ENCODE assay signal across 9 mouse cellular contexts in the genomic region with DNA sequence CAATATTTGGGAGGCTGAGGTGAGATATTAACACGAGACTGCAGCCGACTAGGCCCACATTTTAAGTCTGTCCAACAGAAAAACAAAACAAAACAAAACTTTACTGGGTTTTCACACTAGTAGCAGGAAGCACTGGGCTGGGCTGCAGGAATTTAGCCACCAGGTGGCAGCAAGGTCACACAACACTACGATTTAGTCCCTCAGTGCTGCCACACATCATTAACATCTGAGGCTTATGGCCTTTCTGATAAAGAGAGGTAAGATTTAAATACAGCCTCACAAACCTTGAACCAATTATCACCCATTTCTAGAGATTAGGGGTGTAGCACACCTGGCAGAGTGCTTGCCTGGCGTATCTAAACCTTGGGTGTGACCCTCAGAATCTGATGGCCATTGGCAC. TPM values are rescaled to one million over a fixed set of nuclear protein-coding genes. Genes with fewer than 3 reads are reported as not detected.
A peak's percentile ranks its signal among the peaks of the same experiment; 100 is the strongest.
DNase-seq lines count a peak whose midpoint lies in the region; ATAC-seq and TF ChIP-seq lines count a peak whose summit lies in the region.
"Had no signal": no experiment of that assay in that cellular context is flagged by ENCODE, and none has a peak within 500 bp of the region (broad histone marks: within the 10 kb centered on the region; RNA-seq: fewer than 3 reads in every experiment).

No protein-coding gene starts in this region.

- H3K27ac ChIP-seq in heart, embryonic 11.5 days (ENCODE audit: low read depth, low read length) = no peak overlapping the region
- peak overlapping the region; percentile 1; the same call in 1 of the 2 replicates for H3K27ac ChIP-seq in bone marrow macrophage, adult 2 months (ENCODE audit: insufficient read depth, low read depth, low read length)
- no peak overlapping the region for H3K27ac ChIP-seq in hindbrain, embryonic 12.5 days
- no peak overlapping the region for H3K27ac ChIP-seq in spleen, adult 2 months (ENCODE audit: insufficient read depth, low read length)

- no peaks in the 10 kb centered on the region for H3K27me3 ChIP-seq in heart, embryonic 11.5 days (ENCODE audit: control insufficient read depth, insufficient read depth, low read length)
- H3K27me3 ChIP-seq in erythroblast, embryonic 14.5 days (ENCODE audit: control insufficient read depth) = no peaks in the 10 kb centered on the region
- H3K27me3 ChIP-seq in hindbrain, embryonic 12.5 days = no peaks in the 10 kb centered on the region
- H3K27me3 ChIP-seq in spleen, adult 2 months (ENCODE audit: control insufficient read depth, insufficient read depth, low read length) = no peaks in the 10 kb centered on the region

- 8% methylated on average over 4 of the region's 4 CpGs for WGBS in heart, embryonic 11.5 days (ENCODE audit: insufficient replicate concordance)
- WGBS in hindbrain, embryonic 12.5 days = 18% methylated on average over 4 of the region's 4 CpGs
- WGBS in spleen, adult 2 months = 13% methylated on average over 4 of the region's 4 CpGs

- peak; percentile 75 to 86 for DNase-seq in heart, adult 18-20 months
- peak; percentile 69 to 83 for DNase-seq in left cerebral cortex, postnatal 14 days (ENCODE audit: low spot score in 2 of 2)
- DNase-seq in spleen, adult 2 months (ENCODE audit: low read depth in 1 of 2, low spot score in 2 of 2) = peak; percentile 70 to 78

- ATAC-seq in heart, embryonic 11.5 days (replicated peaks; ENCODE audit: insufficient number of reproducible peaks, low FRiP score, low TSS enrichment) = no peak
- ATAC-seq in hindbrain, embryonic 12.5 days (ENCODE audit: low FRiP score) = peak; percentile 38; the same call in 1 of the 2 replicates
- peak; percentile 72 for ATAC-seq in megakaryocyte progenitor cell, adult 5-6 weeks (replicated peaks; ENCODE audit: poor library complexity)

- no peak overlapping the region for H3K9ac ChIP-seq in heart, embryonic 11.5 days (ENCODE audit: low read depth, low read length)
- no peak overlapping the region for H3K9ac ChIP-seq in hindbrain, embryonic 12.5 days

- H3K4me2 ChIP-seq in heart, embryonic 11.5 days = no peak overlapping the region; the same call in 1 of the 2 replicates
- no peak overlapping the region for H3K4me2 ChIP-seq in hindbrain, embryonic 12.5 days (replicated peaks)

- TF ChIP-seq POLR2A in bone marrow macrophage, adult 2 months (IDR thresholded peaks at IDR 0.05; ENCODE audit: borderline replicate concordance, low read depth, low read length) = no peak
- no peak for TF ChIP-seq POLR2A in spleen, adult 2 months (IDR thresholded peaks at IDR 0.05; ENCODE audit: low read depth, low read length)

- peaks cover 27% of the 10 kb centered on the region for H3K4me1 ChIP-seq in heart, embryonic 11.5 days (ENCODE audit: control insufficient read depth, insufficient read depth, low read length)
- peaks cover 17% of the 10 kb centered on the region for H3K4me1 ChIP-seq in bone marrow macrophage, adult 2 months (ENCODE audit: control insufficient read depth, insufficient read depth, low read length)
- H3K4me1 ChIP-seq in erythroblast, embryonic 14.5 days (ENCODE audit: control insufficient read depth) = peaks cover 87% of the 10 kb centered on the region
- peaks cover 21% of the 10 kb centered on the region for H3K4me1 ChIP-seq in hindbrain, embryonic 12.5 days
- H3K4me1 ChIP-seq in spleen, adult 2 months (ENCODE audit: control insufficient read depth, insufficient read depth, insufficient read length) = peaks cover 2% of the 10 kb centered on the region; the same call in 1 of the 2 replicates

- peak; percentile 81 for TF ChIP-seq CTCF in bone marrow macrophage, adult 2 months (IDR thresholded peaks at IDR 0.05; ENCODE audit: low read depth, low read length)
- TF ChIP-seq CTCF in spleen, adult 2 months (IDR thresholded peaks at IDR 0.05; ENCODE audit: extremely low read depth, insufficient read depth, insufficient read length, insufficient replicate concordance) = peak; percentile 88; the same call in 1 of the 2 replicates

- no peak overlapping the region for H3K4me3 ChIP-seq in heart, embryonic 11.5 days (ENCODE audit: low read depth, low read length)
- H3K4me3 ChIP-seq in bone marrow macrophage, adult 2 months (ENCODE audit: insufficient read depth, low read length) = no peak overlapping the region
- peak overlapping the region; percentile 86 for H3K4me3 ChIP-seq in erythroblast, embryonic 14.5 days (replicated peaks)
- H3K4me3 ChIP-seq in hindbrain, embryonic 12.5 days = no peak overlapping the region
- H3K4me3 ChIP-seq in spleen, adult 2 months (ENCODE audit: extremely low read depth, insufficient read depth, insufficient read length) = no peak overlapping the region

- intact Hi-C loops in left cerebral cortex, postnatal 14 days (cut with DNase I) = loop anchor here (2.0 kb wide), 2 partner anchors 54 to 80 kb away; no protein-coding TSS in a partner anchor

- H3K9me3 ChIP-seq in heart, embryonic 11.5 days (replicated peaks; ENCODE audit: control insufficient read depth, low read length) = no peaks in the 10 kb centered on the region
- no peaks in the 10 kb centered on the region for H3K9me3 ChIP-seq in erythroblast, embryonic 14.5 days (ENCODE audit: control insufficient read depth, low read length)
- H3K9me3 ChIP-seq in hindbrain, embryonic 12.5 days (replicated peaks) = no peaks in the 10 kb centered on the region

- H3K36me3 ChIP-seq in heart, embryonic 11.5 days (ENCODE audit: control insufficient read depth, insufficient read depth, low read length) = no peaks in the 10 kb centered on the region
- H3K36me3 ChIP-seq in erythroblast, embryonic 14.5 days (ENCODE audit: control insufficient read depth) = peaks cover 27% of the 10 kb centered on the region
- H3K36me3 ChIP-seq in hindbrain, embryonic 12.5 days = no peaks in the 10 kb centered on the region
- 0 out of 2 replicates have a peak, but pooled peaks cover 2% of the 10 kb centered on the region for H3K36me3 ChIP-seq in spleen, adult 2 months (ENCODE audit: control insufficient read depth, insufficient read depth, low read length)

RNA-seq across cellular contexts. Expression of a gene that starts 1.3 kb away (rescaled TPM):
- total RNA-seq in heart, adult 18-20 months (2021) = 10 to 100 TPM in 1 of 2 experiments, 1 to 10 TPM in 1; 8.7 to 10.6 TPM
- polyA plus RNA-seq in heart, embryonic 11.5 days (2014; fragmentation: Nextera tagmentation; extraction: Ambion mirVana) = 58.9 and 59.2 TPM in 2 replicates
- 24.7 and 24.8 TPM in 2 replicates for polyA plus RNA-seq in bone marrow macrophage, adult 2 months (2012; ENCODE audit: insufficient read depth, insufficient read length, missing spikeins)
- polyA plus RNA-seq in erythroblast, embryonic 14.5 days (2012) = 6.6 and 6.8 TPM in 2 replicates
- 47.4 and 49.2 TPM in 2 replicates for polyA plus RNA-seq in hindbrain, embryonic 12.5 days (2016; fragmentation: Nextera tagmentation; extraction: Ambion mirVana)
- total RNA-seq in left cerebral cortex, postnatal 14 days (2021) = 1 to 10 TPM; 6.2 to 6.6 TPM
- 60.9 and 76.7 TPM in 2 replicates for total RNA-seq in megakaryocyte progenitor cell, adult 5-6 weeks (2015)
- total RNA-seq in megakaryocyte progenitor cell, adult 5-6 weeks (2017) = 57.4 and 61.3 TPM in 2 replicates
- polyA plus RNA-seq in spleen, adult 2 months (2012; rRNA removed) = 40.5 and 48.0 TPM in 2 replicates

RNA-seq across cellular contexts. Expression of a gene that starts 20.7 kb away (rescaled TPM):
- not detected for total RNA-seq in heart, adult 18-20 months (2021)
- not detected in 2 replicates for polyA plus RNA-seq in heart, embryonic 11.5 days (2014; fragmentation: Nextera tagmentation; extraction: Ambion mirVana)
- polyA plus RNA-seq in bone marrow macrophage, adult 2 months (2012; ENCODE audit: insufficient read depth, insufficient read length, missing spikeins) = not detected in 2 replicates
- not detected in 2 replicates for polyA plus RNA-seq in erythroblast, embryonic 14.5 days (2012)
- not detected in 2 replicates for polyA plus RNA-seq in hindbrain, embryonic 12.5 days (2016; fragmentation: Nextera tagmentation; extraction: Ambion mirVana)
- total RNA-seq in left cerebral cortex, postnatal 14 days (2021) = not detected
- total RNA-seq in megakaryocyte progenitor cell, adult 5-6 weeks (2015) = not detected in 2 replicates
- 0.44 TPM in 1 of 2 replicates, not detected in the other for total RNA-seq in megakaryocyte progenitor cell, adult 5-6 weeks (2017)
- polyA plus RNA-seq in spleen, adult 2 months (2012; rRNA removed) = not detected in 2 replicates
- total RNA-seq: adrenal gland, postnatal 4 days had no signal

RNA-seq across cellular contexts. Expression of a gene that starts 40.7 kb away (rescaled TPM):
- 1 to 10 TPM; 6.6 to 9.0 TPM for total RNA-seq in heart, adult 18-20 months (2021)
- polyA plus RNA-seq in heart, embryonic 11.5 days (2014; fragmentation: Nextera tagmentation; extraction: Ambion mirVana) = 6.3 and 7.6 TPM in 2 replicates
- polyA plus RNA-seq in bone marrow macrophage, adult 2 months (2012; ENCODE audit: insufficient read depth, insufficient read length, missing spikeins) = 2.5 and 2.6 TPM in 2 replicates
- 0.10 and 0.13 TPM in 2 replicates for polyA plus RNA-seq in erythroblast, embryonic 14.5 days (2012)
- 5.1 and 6.1 TPM in 2 replicates for polyA plus RNA-seq in hindbrain, embryonic 12.5 days (2016; fragmentation: Nextera tagmentation; extraction: Ambion mirVana)
- total RNA-seq in left cerebral cortex, postnatal 14 days (2021) = 1 to 10 TPM; 7.1 to 8.0 TPM
- total RNA-seq in megakaryocyte progenitor cell, adult 5-6 weeks (2015) = not detected in 2 replicates
- total RNA-seq in megakaryocyte progenitor cell, adult 5-6 weeks (2017) = 0.07 TPM in 1 of 2 replicates, not detected in the other
- 8.1 and 8.2 TPM in 2 replicates for polyA plus RNA-seq in spleen, adult 2 months (2012; rRNA removed)

RNA-seq across cellular contexts. Expression of a gene that starts 50.4 kb away (rescaled TPM):
- total RNA-seq in heart, adult 18-20 months (2021) = 10 to 100 TPM; 32.0 to 40.4 TPM
- 7.7 and 8.5 TPM in 2 replicates for polyA plus RNA-seq in heart, embryonic 11.5 days (2014; fragmentation: Nextera tagmentation; extraction: Ambion mirVana)
- polyA plus RNA-seq in bone marrow macrophage, adult 2 months (2012; ENCODE audit: insufficient read depth, insufficient read length, missing spikeins) = 32.7 and 38.3 TPM in 2 replicates
- polyA plus RNA-seq in erythroblast, embryonic 14.5 days (2012) = 38.5 and 46.1 TPM in 2 replicates
- 5.5 and 7.7 TPM in 2 replicates for polyA plus RNA-seq in hindbrain, embryonic 12.5 days (2016; fragmentation: Nextera tagmentation; extraction: Ambion mirVana)
- total RNA-seq in left cerebral cortex, postnatal 14 days (2021) = 10 to 100 TPM; 14.5 to 17.4 TPM
- 18.6 and 20.0 TPM in 2 replicates for total RNA-seq in megakaryocyte progenitor cell, adult 5-6 weeks (2015)
- 36.8 and 38.4 TPM in 2 replicates for total RNA-seq in megakaryocyte progenitor cell, adult 5-6 weeks (2017)
- 50.8 and 53.0 TPM in 2 replicates for polyA plus RNA-seq in spleen, adult 2 months (2012; rRNA removed)

RNA-seq across cellular contexts. Expression of a gene that starts 52.5 kb away (rescaled TPM):
- 10 to 100 TPM; 77.6 to 84.0 TPM for total RNA-seq in heart, adult 18-20 months (2021)
- 105 and 119 TPM in 2 replicates for polyA plus RNA-seq in heart, embryonic 11.5 days (2014; fragmentation: Nextera tagmentation; extraction: Ambion mirVana)
- polyA plus RNA-seq in bone marrow macrophage, adult 2 months (2012; ENCODE audit: insufficient read depth, insufficient read length, missing spikeins) = 69.3 and 75.2 TPM in 2 replicates
- 2.7 and 8.5 TPM in 2 replicates for polyA plus RNA-seq in erythroblast, embryonic 14.5 days (2012)
- 161 and 177 TPM in 2 replicates for polyA plus RNA-seq in hindbrain, embryonic 12.5 days (2016; fragmentation: Nextera tagmentation; extraction: Ambion mirVana)
- total RNA-seq in left cerebral cortex, postnatal 14 days (2021) = 10 to 100 TPM; 87.6 to 90.4 TPM
- total RNA-seq in megakaryocyte progenitor cell, adult 5-6 weeks (2015) = 47.6 and 50.3 TPM in 2 replicates
- 65.1 and 83.0 TPM in 2 replicates for total RNA-seq in megakaryocyte progenitor cell, adult 5-6 weeks (2017)
- polyA plus RNA-seq in spleen, adult 2 months (2012; rRNA removed) = 59.9 and 74.8 TPM in 2 replicates
